Mouse (Mus musculus) adrenal gland, adult 8-10 months (tissue): Measurements from ENCODE around the gene Abcd3. TPM values are rescaled to one million over a fixed set of nuclear protein-coding genes. Genes with fewer than 3 reads are reported as not detected.
"Not testable (repeated sequence)": the region's sequence is repeated elsewhere in the genome, so short reads cannot be mapped to it uniquely, and the experiment has no call there.

ENCODE experiments used
- DNase-seq: peaks from one replicate; pipeline ENCODE4 v3.0.0; 2022
- total RNA-seq, 4 experiments: library from RNA; stranded (reverse); gene quantifications; 2 replicates each; pipeline ENCODE4 v1.2.4; 2022

Abcd3 gene
- total RNA-seq, 4 experiments from 2014 or later = 73.7 to 90.3 (median 78.7) TPM

DNA sequence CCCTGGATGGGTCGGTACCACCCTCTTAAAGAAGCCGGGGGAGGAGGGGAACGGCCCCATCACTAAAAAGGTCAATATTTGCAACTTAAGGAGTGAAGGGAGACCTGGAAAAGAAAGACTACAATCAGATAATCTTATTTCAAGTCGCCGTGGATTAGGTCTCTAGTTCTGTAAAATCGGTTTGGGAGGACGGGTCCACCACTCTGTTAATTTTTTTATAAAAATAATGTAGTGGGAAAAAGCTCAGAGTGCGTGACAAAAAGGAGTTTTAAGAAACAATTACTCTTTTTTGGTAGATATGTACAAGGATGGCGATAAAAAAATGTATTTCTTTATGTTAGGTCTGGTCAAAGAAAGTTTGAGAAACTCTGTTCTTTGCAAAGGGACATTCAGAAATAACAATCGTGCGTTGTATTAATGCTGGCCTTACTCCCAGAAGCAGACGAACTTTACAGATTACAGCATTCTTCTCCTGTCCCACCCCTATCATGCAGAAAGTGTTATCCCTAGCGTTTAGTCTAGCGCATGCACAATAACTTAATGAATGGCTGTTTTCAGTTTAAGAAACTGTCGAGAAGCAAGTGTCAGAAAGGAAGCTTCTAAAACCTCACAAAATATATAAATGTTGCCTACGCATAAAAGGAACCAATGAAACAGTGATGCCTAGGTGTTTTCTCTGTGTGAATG is 590 bp upstream of the Abcd3 start:
- DNase-seq = no peak

GRCm38 (mm10) chr3:121814413-121814864 is 663 bp downstream of the Abcd3 start:
- no peak for DNase-seq

DNA sequence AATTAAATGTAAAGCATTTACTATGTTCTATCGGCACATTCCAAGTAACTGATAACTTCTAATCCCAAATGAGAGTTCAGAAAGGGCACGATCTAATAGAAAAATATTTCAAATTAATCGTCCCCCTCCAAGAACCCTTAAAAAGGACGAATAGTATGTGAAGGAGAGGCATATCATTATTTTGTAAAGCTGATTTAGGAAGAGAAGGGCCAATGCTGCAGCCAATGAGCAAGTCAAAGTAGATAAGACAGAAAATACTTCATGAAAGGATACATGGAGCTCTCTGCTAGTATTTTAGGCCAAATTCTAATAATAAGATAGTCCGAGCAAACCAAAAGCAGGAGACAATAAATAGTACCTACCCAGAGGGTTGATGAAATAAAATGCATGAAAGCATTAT is 1.3 kb downstream of the Abcd3 start:
- no peak for DNase-seq

- no peak for DNase-seq
Measured at GRCm38 (mm10) chr3:121808246-121808645, 6.9 kb downstream of the Abcd3 start.

GRCm38 (mm10) chr3:121794214-121794613 is 20.9 kb downstream of the Abcd3 start:
- no peak for DNase-seq

GRCm38 (mm10) chr3:121792246-121792645 is 22.9 kb downstream of the Abcd3 start:
- no peak for DNase-seq

DNA sequence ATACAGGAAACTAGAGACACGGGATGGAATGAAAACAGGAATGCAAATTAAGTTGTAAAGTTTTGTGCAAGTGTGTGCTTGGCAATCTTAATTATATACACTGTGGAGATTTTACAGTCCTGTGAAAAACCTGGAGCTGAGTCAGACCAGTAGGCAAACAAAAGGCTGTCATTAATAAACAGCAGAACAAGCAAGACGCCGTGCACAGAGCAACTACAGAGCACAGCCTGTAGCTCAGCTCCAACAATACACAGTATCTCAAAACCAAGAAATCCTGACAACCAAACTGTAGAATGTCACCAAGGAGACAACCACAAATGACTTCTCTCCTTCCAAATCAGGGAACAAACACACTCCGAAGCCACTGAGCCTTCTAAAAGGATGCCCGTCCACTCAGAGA is 24.7 kb downstream of the Abcd3 start:
- no peak for DNase-seq

DNA sequence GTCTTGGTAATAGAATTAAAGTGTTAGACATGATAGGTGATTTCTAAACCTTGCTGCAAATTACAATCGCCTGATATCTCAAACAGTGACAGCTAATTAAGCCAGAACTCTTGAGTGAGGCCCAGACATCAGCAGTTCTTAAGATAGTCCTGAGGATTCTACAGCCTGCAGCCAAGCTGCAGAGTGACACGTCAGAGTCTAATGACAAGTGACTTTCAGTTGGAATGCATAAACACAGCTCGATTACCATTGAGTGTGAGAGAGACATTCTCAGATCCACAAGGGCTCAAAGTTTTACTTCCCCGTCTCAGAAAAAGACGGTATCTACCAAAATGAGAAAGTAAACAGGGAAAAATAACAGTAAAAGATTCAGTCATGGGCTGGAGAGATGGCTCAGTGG is 25.3 kb downstream of the Abcd3 start:
- no peak for DNase-seq

GRCm38 (mm10) chr3:121783020-121783419 is 32.1 kb downstream of the Abcd3 start:
- no peak for DNase-seq

GRCm38 (mm10) chr3:121777943-121778342 is 37.2 kb downstream of the Abcd3 start:
- no peak for DNase-seq

GRCm38 (mm10) chr3:121773336-121773735 is 41.8 kb downstream of the Abcd3 start:
- not testable (repeated sequence) for DNase-seq

DNA sequence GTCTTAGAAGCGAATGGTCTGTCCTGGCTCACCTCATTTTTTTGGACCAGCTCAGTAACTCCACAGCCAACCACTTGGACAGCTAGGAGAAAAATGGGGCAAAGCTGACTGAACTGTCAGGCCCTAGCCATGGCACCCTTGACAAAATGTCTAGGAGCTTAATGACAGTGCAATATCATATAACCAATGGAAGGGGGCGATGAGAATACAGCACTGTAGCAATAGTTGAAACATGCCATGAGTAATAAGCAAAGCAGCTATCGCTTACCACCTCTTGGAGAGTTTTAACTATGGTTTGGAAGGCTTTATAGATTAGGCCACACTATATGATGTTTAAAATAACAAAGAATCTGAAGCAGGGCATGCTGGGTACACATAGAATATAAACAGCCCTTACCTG is 46.3 kb downstream of the Abcd3 start:
- DNase-seq = no peak

GRCm38 (mm10) chr3:121766818-121767217 is 48.3 kb downstream of the Abcd3 start:
- DNase-seq = no peak

GRCm38 (mm10) chr3:121766048-121766447 is 49.1 kb downstream of the Abcd3 start:
- no peak for DNase-seq

DNA sequence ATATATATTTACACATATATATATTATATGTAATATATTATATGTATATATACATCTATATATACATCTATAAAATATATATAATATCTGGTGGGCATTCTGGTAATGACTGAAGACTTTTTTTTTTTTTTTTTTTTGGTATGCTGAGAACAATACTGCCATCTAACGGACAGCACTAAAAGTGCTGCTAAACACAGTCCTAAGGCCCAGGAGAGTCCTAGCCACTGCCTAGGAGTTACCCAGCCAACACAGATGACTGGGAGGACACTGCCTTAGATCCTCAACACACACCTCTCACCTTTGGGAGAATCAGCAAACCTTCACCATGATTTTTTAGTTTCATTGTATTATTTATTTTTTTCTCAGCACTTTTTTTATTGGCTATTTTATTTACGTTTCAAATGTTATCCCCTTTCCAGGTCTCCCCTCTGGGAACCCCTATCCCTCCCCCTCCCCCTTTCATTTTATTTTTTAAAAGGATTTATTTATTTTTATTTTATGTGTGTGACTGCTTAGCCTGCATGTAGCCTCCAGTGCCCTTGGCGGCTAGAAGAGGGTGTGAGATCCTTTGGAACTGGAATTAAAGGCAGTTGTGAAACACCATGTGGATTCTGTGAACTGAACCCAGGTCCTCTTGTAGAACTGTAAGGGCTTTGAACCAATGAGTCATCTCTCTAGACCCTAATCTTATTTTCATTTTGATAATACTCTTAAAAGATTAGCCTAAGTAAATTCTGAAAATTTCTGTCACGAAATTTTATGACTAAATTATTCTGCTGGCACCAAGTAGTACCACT is 52.8 kb downstream of the Abcd3 start:
- DNase-seq = no peak

- no peak for DNase-seq
Measured at GRCm38 (mm10) chr3:121758373-121758772, 56.7 kb downstream of the Abcd3 start.

GRCm38 (mm10) chr3:121755152-121755551 is 60.0 kb downstream of the Abcd3 start:
- DNase-seq = no peak

DNA sequence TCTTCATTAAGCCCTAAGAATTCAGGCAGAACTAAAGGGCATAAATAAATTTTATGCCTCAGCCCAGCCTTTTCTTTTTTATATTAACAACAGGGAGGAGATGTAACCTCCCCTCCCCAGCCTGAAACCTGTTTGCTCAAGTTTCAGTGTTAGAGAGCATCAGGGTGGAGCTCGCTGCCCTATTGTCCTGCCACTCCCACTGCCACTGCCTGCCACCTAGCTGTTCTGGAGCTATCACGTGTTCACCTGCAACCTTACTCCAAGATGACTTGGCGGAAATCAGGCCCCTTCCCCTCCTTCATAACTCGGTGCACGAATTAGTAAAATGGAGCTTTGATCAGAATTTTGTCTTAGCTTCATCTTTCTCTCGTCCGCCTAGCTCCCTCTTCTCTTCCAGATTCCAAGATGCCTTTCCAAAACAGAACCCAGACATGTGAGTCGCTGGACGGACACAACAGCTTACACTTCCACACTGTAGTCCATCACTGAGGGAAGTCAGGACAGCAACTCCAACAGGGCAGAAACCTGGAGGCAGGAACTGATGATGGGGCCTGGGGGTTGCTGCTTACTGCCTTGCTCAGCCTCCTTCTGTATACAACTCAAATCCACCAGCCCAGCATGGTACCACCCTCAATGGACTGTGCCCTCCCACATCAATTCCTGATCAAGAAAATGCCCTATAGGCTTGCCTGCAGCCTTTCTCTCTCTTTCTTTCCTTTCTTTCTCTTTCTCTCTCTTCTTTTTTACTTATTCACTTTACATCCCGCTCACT is 60.6 kb downstream of the Abcd3 start:
- not testable (repeated sequence) for DNase-seq

DNA sequence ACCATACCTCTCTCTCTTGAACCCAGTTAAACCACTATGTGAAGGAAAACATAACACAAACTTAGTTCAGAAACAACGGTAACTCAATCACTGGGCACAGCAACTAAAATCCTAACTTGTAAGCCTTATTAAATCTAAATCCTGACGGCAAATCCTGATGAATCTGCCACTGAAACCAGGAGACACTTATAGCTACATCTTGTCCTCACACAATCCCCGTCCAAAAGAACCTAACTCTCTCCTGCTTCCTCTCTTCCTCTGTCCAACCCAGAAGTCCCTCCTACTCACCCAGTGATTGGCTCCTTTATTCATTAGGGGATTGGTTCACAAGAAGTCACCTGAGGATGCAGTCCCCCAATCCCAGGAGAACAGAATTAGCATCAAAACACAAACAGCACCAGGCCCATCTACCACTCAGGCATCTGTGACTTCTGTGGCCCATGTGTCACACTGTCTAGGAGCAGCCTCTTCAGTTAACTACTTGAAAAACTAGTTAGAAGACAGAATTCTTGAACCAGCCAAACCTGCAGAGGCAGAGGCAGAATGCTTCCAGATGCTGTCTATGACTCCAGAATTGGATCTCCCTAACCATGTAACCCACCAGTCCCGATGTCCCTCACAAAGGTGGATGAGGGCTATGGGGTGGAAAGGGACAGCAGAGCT is 73.8 kb downstream of the Abcd3 start:
- DNase-seq = not testable (repeated sequence)

DNA sequence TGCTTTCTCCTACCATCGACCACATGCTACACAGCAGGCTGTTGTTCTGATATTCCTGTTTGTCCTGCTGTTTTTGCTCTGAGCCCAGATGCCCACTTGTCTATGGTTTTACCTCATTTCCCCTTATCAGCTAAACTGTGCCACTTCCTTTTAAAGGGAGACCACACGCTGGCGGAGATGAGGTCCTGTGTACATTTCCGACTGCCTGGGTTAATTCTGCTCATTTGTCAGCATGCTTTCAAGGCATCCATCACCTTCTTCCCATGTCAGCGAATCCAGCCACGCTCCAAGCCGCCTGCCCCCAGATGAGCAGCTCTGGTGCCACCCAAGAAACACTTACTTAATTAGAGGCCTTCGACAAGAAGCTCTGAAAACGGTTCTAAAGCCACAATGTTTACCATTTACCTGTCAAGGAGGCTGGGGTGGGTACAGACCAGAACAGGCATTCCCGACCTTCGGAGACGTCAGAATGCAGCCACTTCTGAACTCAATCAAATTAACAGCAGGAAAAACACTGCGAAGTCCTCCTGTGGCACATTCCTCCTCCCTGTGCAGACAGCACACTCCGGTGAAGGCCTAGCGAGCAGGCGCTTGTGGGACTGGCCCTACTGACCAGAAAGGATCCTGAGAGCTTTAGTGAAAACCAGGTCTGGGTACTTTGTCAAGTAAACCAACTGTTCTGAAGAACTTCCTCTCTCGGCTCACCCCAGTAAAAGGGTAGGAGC is 75.5 kb downstream of the Abcd3 start:
- no peak for DNase-seq

DNA sequence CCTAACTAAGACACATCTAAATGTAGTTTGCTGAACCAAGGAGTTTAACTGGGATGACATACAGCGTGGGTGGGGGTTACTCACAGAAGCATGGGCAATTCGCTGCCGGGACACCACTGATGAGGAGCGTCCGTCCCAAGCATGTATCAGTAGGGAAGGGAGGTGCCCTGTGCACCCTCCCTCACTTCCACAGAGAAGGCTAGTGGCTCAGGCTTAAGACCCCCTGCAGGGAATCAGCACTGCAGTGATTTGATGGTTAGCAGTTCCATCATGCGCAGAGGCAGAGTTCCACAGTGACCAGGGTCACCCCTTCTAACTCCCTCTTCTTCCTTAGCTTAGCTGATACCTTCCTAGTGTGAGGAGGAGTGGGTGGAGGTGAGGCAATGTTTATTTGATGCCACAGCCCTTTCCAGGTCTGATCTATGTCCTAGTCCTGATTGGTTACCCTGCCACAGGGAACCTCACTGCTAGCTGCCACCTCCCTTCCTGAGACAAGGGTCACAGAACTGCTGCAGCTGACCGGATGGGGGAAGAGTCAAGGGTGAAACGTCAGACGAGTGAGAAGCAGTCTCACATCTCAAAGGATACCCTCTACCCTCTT is 76.3 kb downstream of the Abcd3 start:
- DNase-seq = no peak
